Mouse (Mus musculus): ENCODE measurements around the gene Pms1. TPM values are rescaled to one million over a fixed set of nuclear protein-coding genes. Genes with fewer than 3 reads are reported as not detected.

The Pms1 gene
- polyA plus RNA-seq, 1 experiment from 2014 or later = 21.6 TPM

DNA sequence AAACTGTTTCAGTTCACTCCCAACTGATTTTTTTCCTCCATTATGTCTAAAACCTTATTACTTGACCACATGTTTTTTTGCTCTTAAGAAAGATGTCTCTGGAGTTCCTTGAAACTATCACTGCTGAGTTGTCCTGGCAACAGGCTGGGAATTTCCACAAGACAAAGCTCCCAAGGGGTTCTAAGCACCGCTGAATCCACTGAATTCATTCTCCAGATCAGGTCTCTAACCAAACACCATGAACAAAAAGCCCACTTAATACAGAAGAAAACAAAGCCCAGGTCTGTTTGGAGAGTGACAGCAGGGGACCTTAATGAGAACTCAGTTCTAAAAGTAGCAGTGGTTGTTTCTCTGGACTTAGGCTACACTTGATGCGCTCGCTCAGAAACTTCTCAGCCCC, 105.6 kb downstream of the Pms1 start:
- Histone ChIP-seq H3K9ac (no peak overlapping the region), H3K27me3 (ENCODE audit: insufficient read depth, low read length) (no peaks in the 10 kb centered on the region), H3K9me3 (ENCODE audit: low read depth, low read length) (no peaks in the 10 kb centered on the region), H3K36me3 (ENCODE audit: insufficient read depth) (0 out of 2 replicates have a peak, but pooled peaks cover 3% of the 10 kb centered on the region), H3K4me2 (no peak overlapping the region), H3K4me3 (ENCODE audit: low read depth, low read length) (no peak overlapping the region), H3K4me1 (ENCODE audit: insufficient read depth) (no peaks in the 10 kb centered on the region), H3K27ac (ENCODE audit: low read depth) (no peak overlapping the region)
- 82% methylated on average over 3 of the region's 3 CpGs for WGBS
- ATAC-seq (ENCODE audit: insufficient read depth) (no peak), DNase-seq (no peak)
- no peak for TF ChIP-seq CTCF (IDR thresholded peaks at IDR 0.05; ENCODE audit: low read depth)

DNA sequence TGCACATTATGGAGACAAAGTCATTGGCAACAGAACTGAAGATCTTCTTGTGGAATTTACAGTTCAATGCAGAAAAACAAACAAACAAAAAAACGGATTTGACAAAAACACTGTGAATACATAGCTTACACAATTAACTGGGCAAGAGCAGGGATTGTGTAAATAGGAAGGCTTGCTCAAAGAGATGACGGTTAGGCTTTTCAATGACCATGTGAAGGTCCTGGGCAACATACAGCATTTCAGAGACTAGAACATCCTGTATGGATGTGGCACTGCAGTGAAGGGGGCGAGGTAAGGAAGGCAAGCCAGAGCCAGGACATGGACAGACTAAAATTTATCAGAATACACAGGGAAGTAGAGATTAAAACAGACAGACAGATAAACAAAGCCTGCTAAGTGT, 107.2 kb downstream of the Pms1 start:
- Histone ChIP-seq H3K4me2 (no peak overlapping the region), H3K36me3 (ENCODE audit: insufficient read depth) (0 out of 2 replicates have a peak, but pooled peaks cover 1% of the 10 kb centered on the region), H3K9me3 (ENCODE audit: low read depth, low read length) (no peaks in the 10 kb centered on the region), H3K27ac (ENCODE audit: low read depth) (no peak overlapping the region), H3K4me3 (ENCODE audit: low read depth, low read length) (no peak overlapping the region), H3K9ac (no peak overlapping the region), H3K4me1 (ENCODE audit: insufficient read depth) (no peaks in the 10 kb centered on the region), H3K27me3 (ENCODE audit: insufficient read depth, low read length) (no peaks in the 10 kb centered on the region)
- no peak for TF ChIP-seq CTCF (IDR thresholded peaks at IDR 0.05; ENCODE audit: low read depth)
- WGBS = 40% methylated on average over 3 of the region's 3 CpGs
- DNase-seq (no peak), ATAC-seq (ENCODE audit: insufficient read depth) (no peak)

DNA sequence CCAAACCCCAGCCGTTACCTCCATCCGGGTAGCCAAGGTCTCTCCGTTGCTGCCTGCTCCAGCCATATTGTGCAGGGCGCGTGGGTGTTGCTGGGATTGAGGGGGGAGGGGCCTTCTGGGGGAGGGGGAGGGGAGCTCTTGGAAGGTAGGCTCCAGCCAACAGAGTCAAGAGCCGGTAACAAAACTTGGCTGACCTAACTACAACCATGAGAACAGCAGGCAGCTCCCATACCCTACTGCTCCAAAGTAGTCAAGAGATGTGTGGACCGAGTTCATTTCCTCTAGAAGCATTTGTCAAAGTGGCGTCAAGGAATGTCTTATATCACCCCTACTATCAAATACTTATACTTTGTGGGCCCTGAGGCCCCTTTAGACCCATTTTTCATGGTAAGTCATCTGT, 109.3 kb downstream of the Pms1 start, which contains the start of gene 1700019A02Rik:
TSS of gene 1700019A02Rik (minus strand) at position 101 of the 400 bp plus-strand sequence.
- no peak within 1 kb of the TSS for H3K27ac ChIP-seq (ENCODE audit: low read depth)
- no peaks in the 10 kb centered on the region for H3K9me3 ChIP-seq (ENCODE audit: low read depth, low read length)
- H3K27me3 ChIP-seq (ENCODE audit: insufficient read depth, low read length) = no peaks in the 10 kb centered on the region
- TF ChIP-seq CTCF (IDR thresholded peaks at IDR 0.05; ENCODE audit: low read depth) = no peak
- H3K4me3 ChIP-seq (ENCODE audit: low read depth, low read length) = no peak within 1 kb of the TSS
- ATAC-seq (ENCODE audit: insufficient read depth) = no peak
- 89% methylated on average over 8 of the region's 8 CpGs for WGBS
- no peak within 1 kb of the TSS for H3K9ac ChIP-seq
- DNase-seq = no peak
- H3K36me3 ChIP-seq (ENCODE audit: insufficient read depth) = no peaks in the 10 kb centered on the region
- H3K4me1 ChIP-seq (ENCODE audit: insufficient read depth) = no peaks in the 10 kb centered on the region
- no peak within 1 kb of the TSS for H3K4me2 ChIP-seq

DNA sequence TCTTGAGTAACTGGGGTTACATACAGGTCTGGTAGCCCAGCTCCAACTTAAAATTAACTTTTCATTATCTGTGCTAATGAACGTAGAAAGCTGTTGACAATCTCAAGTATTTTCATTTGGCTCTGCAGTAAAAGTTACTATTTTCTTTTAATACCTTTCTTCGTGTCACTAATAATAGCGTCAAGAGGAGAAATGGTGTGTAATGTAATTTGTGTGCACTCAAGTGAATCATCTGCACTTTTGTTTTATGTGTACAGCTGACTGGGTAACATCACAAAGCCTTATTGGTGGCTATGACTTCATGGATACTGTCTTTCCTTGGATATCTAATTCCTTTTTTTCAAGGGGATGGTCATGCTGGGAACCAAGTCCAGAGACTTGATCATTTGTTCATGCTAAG, 110.5 kb downstream of the Pms1 start:
- TF ChIP-seq CTCF (IDR thresholded peaks at IDR 0.05; ENCODE audit: low read depth) = no peak
- Histone ChIP-seq H3K4me2 (no peak overlapping the region), H3K27ac (ENCODE audit: low read depth) (no peak overlapping the region), H3K9me3 (ENCODE audit: low read depth, low read length) (no peaks in the 10 kb centered on the region), H3K4me3 (ENCODE audit: low read depth, low read length) (no peak overlapping the region), H3K27me3 (ENCODE audit: insufficient read depth, low read length) (no peaks in the 10 kb centered on the region), H3K9ac (no peak overlapping the region), H3K4me1 (ENCODE audit: insufficient read depth) (no peaks in the 10 kb centered on the region), H3K36me3 (ENCODE audit: insufficient read depth) (no peaks in the 10 kb centered on the region)
- ATAC-seq (ENCODE audit: insufficient read depth) = no peak
- 95% methylated on average over 3 of the region's 3 CpGs for WGBS
- no peak for DNase-seq

DNA sequence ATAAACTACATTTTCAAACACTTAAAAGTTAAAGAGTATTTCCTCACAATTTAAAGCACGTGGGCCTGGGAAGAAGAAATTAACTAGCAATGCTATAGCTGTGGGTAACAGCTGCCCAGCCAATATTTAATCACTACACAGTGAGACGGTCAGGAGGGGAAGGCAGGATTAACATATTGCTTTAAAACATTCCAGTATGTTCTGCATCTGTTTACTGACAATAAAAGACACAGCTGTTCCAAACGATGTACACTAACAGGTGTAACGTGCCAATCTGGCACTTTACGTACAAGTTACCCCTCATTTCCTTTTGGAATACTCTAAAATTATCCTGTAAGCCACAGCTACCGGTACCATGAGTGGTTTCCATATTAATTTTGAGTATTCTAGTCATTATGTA, 139.1 kb downstream of the Pms1 start:
- Histone ChIP-seq H3K4me1 (ENCODE audit: insufficient read depth) (no peaks in the 10 kb centered on the region), H3K36me3 (ENCODE audit: insufficient read depth) (no peaks in the 10 kb centered on the region), H3K9me3 (ENCODE audit: low read depth, low read length) (no peaks in the 10 kb centered on the region), H3K4me3 (ENCODE audit: low read depth, low read length) (no peak overlapping the region), H3K27ac (ENCODE audit: low read depth) (no peak overlapping the region), H3K4me2 (no peak overlapping the region), H3K9ac (no peak overlapping the region), H3K27me3 (ENCODE audit: insufficient read depth, low read length) (no peaks in the 10 kb centered on the region)
- DNase-seq = no peak
- no peak for ATAC-seq (ENCODE audit: insufficient read depth)
- TF ChIP-seq CTCF (IDR thresholded peaks at IDR 0.05; ENCODE audit: low read depth) = no peak
- 69% methylated on average over 6 of the region's 6 CpGs for WGBS

Other genes starting within 250 kb of the Pms1 start
- gene Mstn, start 235.4 kb downstream of the Pms1 start, polyA plus RNA-seq (2014; fragmentation: Nextera tagmentation; extraction: Ambion mirVana) = 0.18 TPM in 1 of 2 replicates, not detected in the other
- not detected in 2 replicates for gene 1700019A02Rik, start 109.4 kb downstream of the Pms1 start, polyA plus RNA-seq (2014; fragmentation: Nextera tagmentation; extraction: Ambion mirVana)
- gene Ormdl1, start 77 bp upstream of the Pms1 start, polyA plus RNA-seq (2014; fragmentation: Nextera tagmentation; extraction: Ambion mirVana) = 40.5 and 47.5 TPM in 2 replicates
- not detected in 2 replicates for gene Gm28778, start 93 bp upstream of the Pms1 start, polyA plus RNA-seq (2014; fragmentation: Nextera tagmentation; extraction: Ambion mirVana)
- 26.7 and 28.3 TPM in 2 replicates for gene Osgepl1, start 16.6 kb upstream of the Pms1 start, polyA plus RNA-seq (2014; fragmentation: Nextera tagmentation; extraction: Ambion mirVana)
- 6.1 and 8.0 TPM in 2 replicates for gene Asdurf, start 55.6 kb upstream of the Pms1 start, polyA plus RNA-seq (2014; fragmentation: Nextera tagmentation; extraction: Ambion mirVana)
- 1.0 TPM in 2 replicates for gene Gm28551, start 55.6 kb upstream of the Pms1 start, polyA plus RNA-seq (2014; fragmentation: Nextera tagmentation; extraction: Ambion mirVana)
- gene Asnsd1, start 55.7 kb upstream of the Pms1 start, polyA plus RNA-seq (2014; fragmentation: Nextera tagmentation; extraction: Ambion mirVana) = 78.4 and 80.5 TPM in 2 replicates

Data from lung, embryonic 14.5 days (tissue).